Mouse (Mus musculus) megakaryocyte, embryonic 14.5 days (primary cell): ENCODE results near the gene Nfkbiz.

Experiments
- FLI1 ChIP-seq: IDR thresholded peaks from 2 replicates; pipeline ENCODE4 v1.6.1; 2012; ENCODE audit warnings: low read length, inconsistent platforms, mixed read lengths
- GATA1 ChIP-seq: IDR thresholded peaks from 3 replicates; pipeline ENCODE4 v1.6.1; 2012; ENCODE audit warnings: mixed read lengths, low read length, inconsistent platforms, borderline replicate concordance

- TF ChIP-seq GATA1 (no peak), FLI1 (no peak)
Observed at GRCm38 (mm10) chr16:55876025-55876424, 37.3 kb upstream of the Nfkbiz start.
